Mouse (Mus musculus): ENCODE results near the gene Rap1a. TPM values are rescaled to one million over a fixed set of nuclear protein-coding genes. Genes with fewer than 3 reads are reported as not detected.

The Rap1a gene
- total and polyA plus RNA-seq, 2 experiments from 2014 or later, result 19.0 to 78.6 TPM

GRCm38 (mm10) chr3:105806519-105807249, 5.5 kb upstream of the Rap1a start:
- no peak for DNase-seq (ENCODE audit: low spot score)
- Histone ChIP-seq H3K27ac (no peak overlapping the region), H3K27me3 (ENCODE audit: insufficient read depth, low read length) (no peaks in the 10 kb centered on the region), H3K4me2 (ENCODE audit: low read depth, low read length) (no peak overlapping the region), H3K9ac (replicated peaks; ENCODE audit: low read length) (no peak overlapping the region), H3K4me3 (ENCODE audit: low read length) (no peak overlapping the region), H3K36me3 (ENCODE audit: insufficient read depth, low read length) (no peaks in the 10 kb centered on the region), H3K4me1 (ENCODE audit: insufficient read depth, low read length) (no peaks in the 10 kb centered on the region), H3K9me3 (ENCODE audit: low read length) (no peaks in the 10 kb centered on the region)
- WGBS, result 59% methylated on average over 11 of the region's 11 CpGs
- no peak for ATAC-seq
- no peak for TF ChIP-seq CTCF (IDR thresholded peaks at IDR 0.05; ENCODE audit: low read depth)

GRCm38 (mm10) chr3:105803600-105803999, 2.5 kb upstream of the Rap1a start:
- Histone ChIP-seq H3K4me2 (ENCODE audit: low read depth, low read length) (no peak overlapping the region), H3K27me3 (ENCODE audit: insufficient read depth, low read length) (no peaks in the 10 kb centered on the region), H3K27ac (no peak overlapping the region), H3K9me3 (ENCODE audit: low read length) (no peaks in the 10 kb centered on the region), H3K4me3 (ENCODE audit: low read length) (no peak overlapping the region), H3K36me3 (ENCODE audit: insufficient read depth, low read length) (no peaks in the 10 kb centered on the region), H3K9ac (replicated peaks; ENCODE audit: low read length) (no peak overlapping the region), H3K4me1 (ENCODE audit: insufficient read depth, low read length) (peaks cover 7% of the 10 kb centered on the region; the same call in 1 of the 2 replicates)
- TF ChIP-seq CTCF (IDR thresholded peaks at IDR 0.05; ENCODE audit: low read depth), result no peak
- DNase-seq (ENCODE audit: low spot score), result no peak
- 83% methylated on average over 11 of the region's 11 CpGs for WGBS
- ATAC-seq, result no peak

GRCm38 (mm10) chr3:105800675-105801190, 403 bp downstream of the Rap1a start:
- Histone ChIP-seq H3K9me3 (ENCODE audit: low read length) (no peaks in the 10 kb centered on the region), H3K9ac (replicated peaks; ENCODE audit: low read length) (peak overlapping the region; percentile 77), H3K27me3 (ENCODE audit: insufficient read depth, low read length) (no peaks in the 10 kb centered on the region), H3K4me1 (ENCODE audit: insufficient read depth, low read length) (peaks cover 8% of the 10 kb centered on the region; the same call in 1 of the 2 replicates), H3K4me3 (ENCODE audit: low read length) (peak overlapping the region; percentile 92), H3K36me3 (ENCODE audit: insufficient read depth, low read length) (no peaks in the 10 kb centered on the region), H3K4me2 (ENCODE audit: low read depth, low read length) (peak overlapping the region; percentile 73), H3K27ac (peak overlapping the region; percentile 89)
- DNase-seq (ENCODE audit: low spot score), result peak; percentile 53
- peak; percentile 78; the same call in 1 of the 2 replicates for ATAC-seq
- WGBS, result under 1% methylated on average over 48 of the region's 59 CpGs
- TF ChIP-seq CTCF (IDR thresholded peaks at IDR 0.05; ENCODE audit: low read depth), result peak; percentile 33

DNA sequence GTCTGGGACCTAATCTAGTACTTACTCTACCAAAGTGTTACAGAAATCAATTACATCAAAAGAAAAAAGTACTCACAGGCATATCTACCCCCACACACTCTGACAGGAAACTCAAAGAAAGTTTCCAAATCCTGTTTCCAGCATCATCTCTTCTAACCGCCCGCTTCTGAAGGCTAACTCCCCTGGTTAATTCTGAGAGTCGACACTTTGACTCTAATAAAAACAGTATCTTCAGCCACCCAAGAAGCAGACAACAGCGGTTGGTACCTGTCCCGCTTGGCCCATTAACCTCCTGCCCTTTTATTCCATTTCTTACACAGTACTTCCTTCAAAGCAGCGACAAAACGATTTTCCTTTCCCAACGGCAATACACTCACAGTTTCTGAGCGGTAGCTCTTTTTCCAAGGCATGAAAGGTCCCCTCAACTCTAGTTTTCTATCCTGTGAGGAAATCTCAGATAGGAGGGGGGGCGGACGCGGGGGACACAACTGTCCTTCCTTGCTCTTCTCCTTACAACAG, 921 bp downstream of the Rap1a start:
- ATAC-seq, result no peak
- WGBS, result 0% methylated on average over 12 of the region's 12 CpGs

GRCm38 (mm10) chr3:105799375-105799774, 1.8 kb downstream of the Rap1a start:
- 70% methylated on average over 4 of the region's 4 CpGs for WGBS
- H3K27ac ChIP-seq, result no peak overlapping the region
- peak overlapping the region; percentile 73 for H3K4me2 ChIP-seq (ENCODE audit: low read depth, low read length)
- H3K27me3 ChIP-seq (ENCODE audit: insufficient read depth, low read length), result no peaks in the 10 kb centered on the region
- peaks cover 8% of the 10 kb centered on the region; the same call in 1 of the 2 replicates for H3K4me1 ChIP-seq (ENCODE audit: insufficient read depth, low read length)
- no peaks in the 10 kb centered on the region for H3K36me3 ChIP-seq (ENCODE audit: insufficient read depth, low read length)
- peak overlapping the region; percentile 92; the same call in 1 of the 2 replicates for H3K4me3 ChIP-seq (ENCODE audit: low read length)
- no peak for ATAC-seq
- H3K9me3 ChIP-seq (ENCODE audit: low read length), result no peaks in the 10 kb centered on the region
- DNase-seq (ENCODE audit: low spot score), result no peak
- H3K9ac ChIP-seq (replicated peaks; ENCODE audit: low read length), result no peak overlapping the region
- no peak for TF ChIP-seq CTCF (IDR thresholded peaks at IDR 0.05; ENCODE audit: low read depth)

More for the DNA sequence above, 921 bp downstream of the Rap1a start:
- H3K36me3 ChIP-seq (ENCODE audit: insufficient read depth, low read length), result no peaks in the 10 kb centered on the region
- H3K4me2 ChIP-seq (ENCODE audit: low read depth, low read length), result peak overlapping the region; percentile 73
- peaks cover 8% of the 10 kb centered on the region; the same call in 1 of the 2 replicates for H3K4me1 ChIP-seq (ENCODE audit: insufficient read depth, low read length)
- H3K4me3 ChIP-seq (ENCODE audit: low read length), result peak overlapping the region; percentile 92
- H3K27ac ChIP-seq, result peak overlapping the region; percentile 89
- no peak for DNase-seq (ENCODE audit: low spot score)
- no peaks in the 10 kb centered on the region for H3K9me3 ChIP-seq (ENCODE audit: low read length)
- H3K9ac ChIP-seq (replicated peaks; ENCODE audit: low read length), result peak overlapping the region; percentile 77
- TF ChIP-seq CTCF (IDR thresholded peaks at IDR 0.05; ENCODE audit: low read depth), result no peak
- no peaks in the 10 kb centered on the region for H3K27me3 ChIP-seq (ENCODE audit: insufficient read depth, low read length)

GRCm38 (mm10) chr3:105798770-105799169, 2.4 kb downstream of the Rap1a start:
- Histone ChIP-seq H3K9me3 (ENCODE audit: low read length) (no peaks in the 10 kb centered on the region), H3K36me3 (ENCODE audit: insufficient read depth, low read length) (no peaks in the 10 kb centered on the region), H3K27ac (no peak overlapping the region), H3K4me2 (ENCODE audit: low read depth, low read length) (0 out of 2 replicates have a peak overlapping the region, but pooled peaks have one; percentile 10), H3K4me3 (ENCODE audit: low read length) (no peak overlapping the region), H3K4me1 (ENCODE audit: insufficient read depth, low read length) (peaks cover 8% of the 10 kb centered on the region; the same call in 1 of the 2 replicates), H3K9ac (replicated peaks; ENCODE audit: low read length) (no peak overlapping the region), H3K27me3 (ENCODE audit: insufficient read depth, low read length) (no peaks in the 10 kb centered on the region)
- ATAC-seq (no peak), DNase-seq (ENCODE audit: low spot score) (no peak)
- TF ChIP-seq CTCF (IDR thresholded peaks at IDR 0.05; ENCODE audit: low read depth), result no peak
- 83% methylated on average over 2 of the region's 2 CpGs for WGBS

Data from hindbrain, postnatal 0 days (tissue).